Mouse (Mus musculus) monocyte, adult 2 months (primary cell): ENCODE measurements around the gene Apol8.
"Not testable (repeated sequence)": the region's sequence is repeated elsewhere in the genome, so short reads cannot be mapped to it uniquely, and the experiment has no call there.

Experiments
- DNase-seq, 2 experiments: peaks; one replicate each; pipeline ENCODE4 v3.0.0; 2022; ENCODE audit warnings: low spot score in 2 of 2, low read depth in 1 of 2

Gene Apol8

DNA sequence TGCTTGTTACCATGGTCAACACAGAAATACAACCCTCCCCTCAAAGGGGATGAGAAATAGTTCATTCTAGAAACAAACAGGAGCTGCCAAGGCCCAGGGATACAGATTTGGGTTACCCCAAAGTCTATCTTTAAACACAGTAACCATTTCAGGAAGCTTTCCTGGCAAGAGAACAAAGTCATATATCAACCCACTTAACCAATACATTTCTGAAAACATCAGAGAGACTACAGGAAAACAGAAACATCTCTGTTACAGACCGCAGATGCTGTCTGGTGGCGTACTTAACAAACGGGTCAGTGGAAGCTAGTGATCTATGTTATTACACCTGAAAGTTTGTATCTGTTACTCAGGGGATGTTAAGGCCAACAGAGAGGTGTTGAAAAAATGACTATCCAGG is 51.5 kb downstream of the Apol8 start:
- DNase-seq: not testable (repeated sequence)

DNA sequence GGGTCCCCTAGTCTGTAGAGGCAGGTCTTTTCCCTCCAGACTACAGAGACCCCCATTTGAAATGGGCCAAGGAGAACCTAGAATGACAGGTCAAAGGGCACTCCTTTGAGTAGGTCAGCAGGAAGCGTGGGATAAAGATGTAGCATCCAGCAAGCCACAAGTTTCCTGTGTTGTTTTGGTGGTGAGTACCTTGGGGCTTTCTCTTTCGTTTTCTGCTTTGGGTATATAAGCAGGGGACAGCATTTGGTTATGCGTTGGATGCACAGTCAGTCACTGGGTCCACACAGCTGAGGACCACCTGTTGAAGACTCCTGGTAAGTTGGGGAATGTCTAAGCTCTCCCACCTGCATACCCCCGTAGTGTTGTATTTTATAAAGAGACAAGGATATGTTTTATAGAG is 58.1 kb downstream of the Apol8 start, which contains the start of gene Apol7e:
Gene Apol7e (plus strand): TSS at position 202 of the 400 bp plus-strand sequence.
- not testable (repeated sequence) for DNase-seq
